Mouse (Mus musculus): ENCODE results near the gene Map3k9. TPM values are rescaled to one million over a fixed set of nuclear protein-coding genes. Genes with fewer than 3 reads are reported as not detected.
A peak's percentile ranks its signal among the peaks of the same experiment; 100 is the strongest.

Map3k9 gene
- polyA plus RNA-seq, 1 experiment, result not detected

GRCm38 (mm10) chr12:81796541-81796940 lies 15.6 kb upstream of the Map3k9 start:
- 6% methylated on average over 7 of the region's 7 CpGs for WGBS
- H3K27ac ChIP-seq (ENCODE audit: insufficient read depth, low read depth, low read length), result no peak overlapping the region
- H3K4me3 ChIP-seq (ENCODE audit: insufficient read depth, low read depth, low read length), result no peak overlapping the region
- no peak for TF ChIP-seq POLR2A (IDR thresholded peaks at IDR 0.05; ENCODE audit: insufficient read depth, low read depth, low read length)
- TF ChIP-seq CTCF (IDR thresholded peaks at IDR 0.05; ENCODE audit: insufficient read depth, low read depth, low read length), result no peak
- no peaks in the 10 kb centered on the region for H3K4me1 ChIP-seq (ENCODE audit: control insufficient read depth, insufficient read depth, low read length)

DNA sequence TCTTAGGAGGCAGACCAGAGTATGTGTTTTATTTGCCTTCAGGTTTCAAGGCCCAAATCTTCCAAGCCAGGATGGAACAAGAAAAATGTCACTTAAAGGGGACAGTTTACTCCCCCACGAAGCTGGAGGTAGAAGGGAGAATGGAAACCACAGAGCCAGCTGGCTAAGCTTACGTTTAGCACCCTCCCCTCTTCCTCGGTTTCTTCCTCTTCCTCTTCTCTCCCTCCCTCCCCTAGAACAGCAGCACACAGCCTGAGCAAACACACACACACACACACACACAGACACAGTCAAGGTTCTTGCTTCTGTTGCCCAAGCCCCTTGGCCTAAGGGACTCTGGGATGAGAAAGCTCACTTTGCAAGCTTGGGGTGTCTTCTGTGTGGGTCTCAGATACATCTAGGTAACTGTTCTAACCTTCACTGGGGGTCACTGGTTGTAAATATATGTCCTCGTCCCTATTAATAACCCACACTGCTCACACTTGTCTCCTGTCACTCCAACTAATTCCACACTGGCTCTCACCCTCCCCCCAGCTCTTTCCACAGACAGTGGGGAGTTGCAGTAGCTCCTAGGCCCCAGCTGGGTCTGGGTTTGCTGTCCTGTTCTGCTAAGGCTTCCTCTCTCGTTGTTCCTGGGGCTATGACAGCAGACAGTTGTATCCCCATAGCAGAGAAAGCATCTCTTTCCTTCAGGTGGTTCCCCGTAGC lies 11.7 kb upstream of the Map3k9 start:
- no peaks in the 10 kb centered on the region for H3K4me1 ChIP-seq (ENCODE audit: control insufficient read depth, insufficient read depth, low read length)
- 77% methylated on average over 6 of the region's 6 CpGs for WGBS
- no peak overlapping the region for H3K4me3 ChIP-seq (ENCODE audit: insufficient read depth, low read depth, low read length)
- no peak overlapping the region for H3K27ac ChIP-seq (ENCODE audit: insufficient read depth, low read depth, low read length)
- no peak for TF ChIP-seq CTCF (IDR thresholded peaks at IDR 0.05; ENCODE audit: insufficient read depth, low read depth, low read length)
- TF ChIP-seq POLR2A (IDR thresholded peaks at IDR 0.05; ENCODE audit: insufficient read depth, low read depth, low read length), result no peak

DNA sequence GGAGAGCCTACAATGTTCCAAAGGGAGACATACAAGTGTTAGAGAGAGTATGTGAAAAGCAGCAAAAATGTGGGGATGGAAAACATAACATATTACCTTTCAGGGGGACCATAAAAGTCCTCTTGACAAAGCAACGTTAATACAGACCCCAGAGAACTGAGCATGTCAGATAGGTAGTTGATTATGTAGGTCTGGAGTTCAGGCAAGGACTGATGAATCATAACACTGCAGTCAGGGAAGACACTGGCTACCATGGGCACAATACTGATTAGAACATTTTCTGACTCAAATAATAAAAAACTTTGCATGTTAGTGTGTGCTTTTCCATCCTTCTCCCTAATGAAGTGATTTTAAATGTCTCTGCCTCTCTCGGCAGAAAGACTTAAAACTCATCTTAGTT lies 8.5 kb upstream of the Map3k9 start:
- H3K4me1 ChIP-seq (ENCODE audit: control insufficient read depth, insufficient read depth, low read length), result no peaks in the 10 kb centered on the region
- no peak overlapping the region for H3K27ac ChIP-seq (ENCODE audit: insufficient read depth, low read depth, low read length)
- no peak overlapping the region for H3K4me3 ChIP-seq (ENCODE audit: insufficient read depth, low read depth, low read length)
- 68% methylated on average over 2 of the region's 2 CpGs for WGBS
- no peak for TF ChIP-seq CTCF (IDR thresholded peaks at IDR 0.05; ENCODE audit: insufficient read depth, low read depth, low read length)
- no peak for TF ChIP-seq POLR2A (IDR thresholded peaks at IDR 0.05; ENCODE audit: insufficient read depth, low read depth, low read length)

- no peaks in the 10 kb centered on the region for H3K4me1 ChIP-seq (ENCODE audit: control insufficient read depth, insufficient read depth, low read length)
- TF ChIP-seq CTCF (IDR thresholded peaks at IDR 0.05; ENCODE audit: insufficient read depth, low read depth, low read length) (peak; percentile 96), POLR2A (IDR thresholded peaks at IDR 0.05; ENCODE audit: insufficient read depth, low read depth, low read length) (no peak)
- WGBS, result 0% methylated on average over 9 of the region's 9 CpGs
- H3K27ac ChIP-seq (ENCODE audit: insufficient read depth, low read depth, low read length), result no peak overlapping the region
- H3K4me3 ChIP-seq (ENCODE audit: insufficient read depth, low read depth, low read length), result no peak overlapping the region
These were observed 7.7 kb upstream of the Map3k9 start for GRCm38 (mm10) chr12:81788672-81789084.

DNA sequence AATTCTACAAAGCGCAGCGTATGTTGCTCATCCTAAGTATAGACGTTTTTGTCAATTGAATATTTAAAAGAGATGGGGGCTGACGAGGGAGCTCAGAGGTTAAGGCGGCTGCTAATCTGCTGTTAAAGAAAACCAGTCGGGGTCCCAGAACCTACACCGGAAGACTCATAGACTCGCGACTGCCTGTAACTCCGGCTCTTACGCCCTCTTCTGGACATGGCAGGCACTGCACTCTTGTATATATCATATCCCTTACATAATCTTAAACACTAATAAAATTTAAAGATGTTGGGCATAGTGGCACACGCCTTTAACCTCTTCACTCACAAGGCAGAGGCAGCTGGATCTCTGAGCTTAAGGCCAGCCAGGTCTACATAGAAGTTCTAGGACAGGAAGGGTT lies 6.3 kb upstream of the Map3k9 start:
- TF ChIP-seq CTCF (IDR thresholded peaks at IDR 0.05; ENCODE audit: insufficient read depth, low read depth, low read length) (peak; percentile 32; the same call in 1 of the 2 replicates), POLR2A (IDR thresholded peaks at IDR 0.05; ENCODE audit: insufficient read depth, low read depth, low read length) (no peak)
- no peak overlapping the region for H3K27ac ChIP-seq (ENCODE audit: insufficient read depth, low read depth, low read length)
- no peaks in the 10 kb centered on the region for H3K4me1 ChIP-seq (ENCODE audit: control insufficient read depth, insufficient read depth, low read length)
- no peak overlapping the region for H3K4me3 ChIP-seq (ENCODE audit: insufficient read depth, low read depth, low read length)
- 46% methylated on average over 12 of the region's 12 CpGs for WGBS

DNA sequence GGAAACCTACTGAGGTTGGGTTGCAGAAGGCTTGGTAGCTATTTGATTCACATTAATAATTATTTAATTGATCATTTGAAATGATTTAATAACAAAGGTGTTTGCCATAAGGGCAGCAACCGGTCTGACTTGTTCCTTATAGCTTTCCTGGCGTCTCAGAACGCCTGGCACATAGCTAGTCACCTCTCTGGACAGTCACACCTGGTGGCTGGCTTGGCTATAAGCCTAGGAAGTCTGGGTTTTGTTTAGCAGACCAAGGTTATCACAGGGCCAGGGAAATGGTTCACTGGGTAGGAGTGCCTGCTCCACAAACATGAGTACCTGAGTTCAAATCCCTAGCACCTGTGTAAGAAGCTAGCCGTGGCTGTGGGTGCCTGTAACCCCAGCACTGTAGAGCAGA lies 2.3 kb upstream of the Map3k9 start:
- no peak for TF ChIP-seq CTCF (IDR thresholded peaks at IDR 0.05; ENCODE audit: insufficient read depth, low read depth, low read length)
- TF ChIP-seq POLR2A (IDR thresholded peaks at IDR 0.05; ENCODE audit: insufficient read depth, low read depth, low read length), result no peak
- Histone ChIP-seq H3K4me1 (ENCODE audit: control insufficient read depth, insufficient read depth, low read length) (peaks cover 8% of the 10 kb centered on the region), H3K4me3 (ENCODE audit: insufficient read depth, low read depth, low read length) (no peak overlapping the region), H3K27ac (ENCODE audit: insufficient read depth, low read depth, low read length) (no peak overlapping the region)
- WGBS, result 90% methylated on average over 4 of the region's 4 CpGs

DNA sequence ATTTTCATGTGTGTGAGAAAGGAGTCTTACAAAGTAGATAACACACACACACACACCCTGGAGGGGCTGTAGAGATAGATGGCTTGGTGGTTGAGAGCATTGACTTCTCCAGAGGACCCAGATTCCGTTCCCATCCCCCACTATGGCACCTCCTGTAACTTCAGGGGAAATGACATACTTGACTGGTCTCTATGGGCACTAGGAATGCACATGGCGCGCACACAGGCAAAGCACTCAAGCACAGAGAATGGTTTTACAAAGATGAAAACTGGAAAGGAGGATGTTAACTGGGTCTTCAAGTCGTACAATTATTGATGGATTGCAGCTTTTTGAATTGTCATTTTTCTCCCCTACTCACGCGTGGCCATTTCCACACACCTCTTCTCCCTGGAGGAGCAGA lies 1.6 kb upstream of the Map3k9 start:
- no peak for TF ChIP-seq POLR2A (IDR thresholded peaks at IDR 0.05; ENCODE audit: insufficient read depth, low read depth, low read length)
- TF ChIP-seq CTCF (IDR thresholded peaks at IDR 0.05; ENCODE audit: insufficient read depth, low read depth, low read length), result no peak
- 91% methylated on average over 6 of the region's 6 CpGs for WGBS
- no peak overlapping the region for H3K27ac ChIP-seq (ENCODE audit: insufficient read depth, low read depth, low read length)
- H3K4me3 ChIP-seq (ENCODE audit: insufficient read depth, low read depth, low read length), result no peak overlapping the region
- peaks cover 8% of the 10 kb centered on the region for H3K4me1 ChIP-seq (ENCODE audit: control insufficient read depth, insufficient read depth, low read length)

GRCm38 (mm10) chr12:81780271-81781093 lies 493 bp downstream of the Map3k9 start:
- peak overlapping the region; percentile 98 for H3K4me3 ChIP-seq (ENCODE audit: insufficient read depth, low read depth, low read length)
- under 1% methylated on average over 91 of the region's 91 CpGs for WGBS
- no peak overlapping the region for H3K27ac ChIP-seq (ENCODE audit: insufficient read depth, low read depth, low read length)
- peaks cover 10% of the 10 kb centered on the region for H3K4me1 ChIP-seq (ENCODE audit: control insufficient read depth, insufficient read depth, low read length)
- TF ChIP-seq CTCF (IDR thresholded peaks at IDR 0.05; ENCODE audit: insufficient read depth, low read depth, low read length) (no peak), POLR2A (IDR thresholded peaks at IDR 0.05; ENCODE audit: insufficient read depth, low read depth, low read length) (0 out of 2 replicates have a peak, but pooled peaks have one; percentile 20)

DNA sequence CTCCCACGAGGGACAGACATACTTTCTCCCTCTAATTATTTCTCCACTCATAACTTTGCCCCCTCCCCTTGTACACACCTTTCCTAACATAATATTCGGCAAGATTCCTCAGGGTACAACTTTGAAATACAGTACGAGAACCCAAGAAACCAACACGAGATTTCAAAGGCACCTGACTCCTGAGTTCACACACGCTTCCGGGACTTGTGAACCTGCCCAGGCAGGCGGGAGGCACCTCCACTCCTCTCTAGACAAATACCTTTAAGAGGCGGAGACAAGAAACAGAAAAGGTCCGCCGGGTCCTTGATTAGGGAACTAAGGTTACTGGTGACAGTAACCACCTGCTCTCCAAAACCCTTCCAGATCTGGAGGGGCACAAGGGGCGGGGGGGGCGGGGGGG lies 1.1 kb downstream of the Map3k9 start:
- 20% methylated on average over 12 of the region's 12 CpGs for WGBS
- Histone ChIP-seq H3K27ac (ENCODE audit: insufficient read depth, low read depth, low read length) (no peak overlapping the region), H3K4me3 (ENCODE audit: insufficient read depth, low read depth, low read length) (no peak overlapping the region), H3K4me1 (ENCODE audit: control insufficient read depth, insufficient read depth, low read length) (peaks cover 11% of the 10 kb centered on the region)
- TF ChIP-seq CTCF (IDR thresholded peaks at IDR 0.05; ENCODE audit: insufficient read depth, low read depth, low read length) (no peak), POLR2A (IDR thresholded peaks at IDR 0.05; ENCODE audit: insufficient read depth, low read depth, low read length) (no peak)
